Mouse (Mus musculus) gonadal fat pad, adult 2 months (tissue): ENCODE measurements around the gene Slc6a9. TPM values are rescaled to one million over a fixed set of nuclear protein-coding genes. Genes with fewer than 3 reads are reported as not detected.

Experiments
- DNase-seq: peaks from one replicate; pipeline ENCODE4 v3.0.0-alpha.2; 2012; ENCODE audit warnings: low read depth
- polyA plus RNA-seq: library from polyadenylated mRNA; depleted of rRNA; stranded (reverse); fragments of >200 nt; gene quantifications from 2 replicates; pipeline ENCODE4 v1.2.3, GENCODE M21; 2012

Gene Slc6a9
- polyA plus RNA-seq, 1 experiment = 45.1 TPM

- no peak for DNase-seq
These were observed 6.5 kb downstream of the Slc6a9 start for GRCm38 (mm10) chr4:117840821-117841220.

- no peak for DNase-seq
These were observed 7.3 kb downstream of the Slc6a9 start for GRCm38 (mm10) chr4:117841566-117841965.

- DNase-seq = no peak
These were observed 8.8 kb downstream of the Slc6a9 start for GRCm38 (mm10) chr4:117843101-117843500.

- DNase-seq = no peak
These were observed 10.2 kb downstream of the Slc6a9 start for GRCm38 (mm10) chr4:117844467-117844866.

GRCm38 (mm10) chr4:117845316-117845715, 11.0 kb downstream of the Slc6a9 start:
- no peak for DNase-seq

GRCm38 (mm10) chr4:117846261-117846660, 12.0 kb downstream of the Slc6a9 start:
- DNase-seq = no peak

GRCm38 (mm10) chr4:117847011-117847410, 12.7 kb downstream of the Slc6a9 start:
- DNase-seq = no peak

GRCm38 (mm10) chr4:117849063-117849462, 14.8 kb downstream of the Slc6a9 start:
- DNase-seq = no peak

GRCm38 (mm10) chr4:117849506-117849905, 15.2 kb downstream of the Slc6a9 start:
- DNase-seq = no peak

- DNase-seq = no peak
These were observed 15.9 kb downstream of the Slc6a9 start for GRCm38 (mm10) chr4:117850176-117850575.

GRCm38 (mm10) chr4:117850871-117851270, 16.6 kb downstream of the Slc6a9 start:
- DNase-seq = no peak

GRCm38 (mm10) chr4:117852152-117852868, 18.0 kb downstream of the Slc6a9 start:
- no peak for DNase-seq

- no peak for DNase-seq
These were observed 20.8 kb downstream of the Slc6a9 start for GRCm38 (mm10) chr4:117855146-117855545.

- no peak for DNase-seq
These were observed 24.5 kb downstream of the Slc6a9 start for GRCm38 (mm10) chr4:117858794-117859193.

GRCm38 (mm10) chr4:117860570-117860969, 26.3 kb downstream of the Slc6a9 start:
- DNase-seq = no peak

GRCm38 (mm10) chr4:117862823-117863222, 28.5 kb downstream of the Slc6a9 start:
- no peak for DNase-seq

- no peak for DNase-seq
These were observed 31.8 kb downstream of the Slc6a9 start for GRCm38 (mm10) chr4:117866083-117866482.

- no peak for DNase-seq
These were observed 32.7 kb downstream of the Slc6a9 start for GRCm38 (mm10) chr4:117867000-117867399.

GRCm38 (mm10) chr4:117867823-117868222, 33.5 kb downstream of the Slc6a9 start:
- DNase-seq = no peak

- DNase-seq = no peak
These were observed 35.0 kb downstream of the Slc6a9 start for GRCm38 (mm10) chr4:117869317-117869716.

GRCm38 (mm10) chr4:117870437-117870836, 36.1 kb downstream of the Slc6a9 start:
- DNase-seq = no peak

GRCm38 (mm10) chr4:117871787-117872186, 37.5 kb downstream of the Slc6a9 start:
- DNase-seq = no peak

- DNase-seq = no peak
These were observed 38.2 kb downstream of the Slc6a9 start, which contains the start of gene Ccdc24 for GRCm38 (mm10) chr4:117872471-117872886. Gene Ccdc24 (minus strand): TSS chr4:117872557.

- DNase-seq = no peak
These were observed 39.3 kb downstream of the Slc6a9 start for GRCm38 (mm10) chr4:117873615-117874014.
